Mouse (Mus musculus) right cerebral cortex, postnatal 4 days (tissue): ENCODE measurements at regions not wholly inside any gene's neighbourhood (a gene's known extent, or its start where the extent isn't known, plus 50 kb on each side); places are given as distances from the start of the nearest gene placed in this dataset.

ENCODE experiments used
- DNase-seq: peaks from one replicate; pipeline ENCODE4 v3.0.0-alpha.2; 2022

DNA sequence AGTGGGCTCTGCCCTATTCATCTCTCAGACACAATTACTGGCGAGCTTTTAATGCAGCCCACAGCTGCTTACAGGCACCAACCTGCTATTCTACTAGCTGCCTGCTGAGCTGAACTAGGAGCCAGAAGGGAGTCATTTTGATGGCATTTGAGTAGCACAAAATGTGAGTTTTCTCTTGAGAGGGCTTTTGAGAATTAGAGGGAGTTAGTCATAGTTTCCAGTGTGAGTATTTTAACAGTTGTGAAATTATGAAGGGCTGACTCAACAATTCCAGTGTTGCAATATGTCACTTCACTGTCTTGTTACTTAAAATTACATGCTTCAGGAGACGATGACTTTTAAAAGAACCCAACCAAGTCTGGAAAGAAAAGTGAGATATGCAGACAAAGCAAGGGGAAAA lies 54.4 kb upstream of the Ly86 start:
- DNase-seq = no peak

DNA sequence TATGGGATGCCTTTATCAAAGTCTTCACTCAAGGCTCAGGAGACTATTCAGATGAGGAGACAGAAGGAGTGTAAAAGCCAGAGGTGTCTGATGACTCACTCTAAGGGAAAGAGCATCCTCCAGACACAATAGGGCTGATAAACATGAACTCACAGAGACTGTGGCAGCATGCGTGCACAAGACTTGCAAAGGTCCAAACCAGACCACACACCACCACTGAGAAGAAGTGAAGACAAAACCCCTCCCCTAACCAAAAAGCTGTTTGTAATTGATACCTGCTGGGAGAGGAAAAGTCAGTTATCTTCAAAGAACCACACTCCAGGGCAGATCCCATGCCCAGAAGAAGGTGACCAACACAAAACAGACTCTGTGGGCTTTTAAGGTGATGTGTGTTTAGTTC lies 56.0 kb upstream of the Ly86 start:
- DNase-seq = no peak

DNA sequence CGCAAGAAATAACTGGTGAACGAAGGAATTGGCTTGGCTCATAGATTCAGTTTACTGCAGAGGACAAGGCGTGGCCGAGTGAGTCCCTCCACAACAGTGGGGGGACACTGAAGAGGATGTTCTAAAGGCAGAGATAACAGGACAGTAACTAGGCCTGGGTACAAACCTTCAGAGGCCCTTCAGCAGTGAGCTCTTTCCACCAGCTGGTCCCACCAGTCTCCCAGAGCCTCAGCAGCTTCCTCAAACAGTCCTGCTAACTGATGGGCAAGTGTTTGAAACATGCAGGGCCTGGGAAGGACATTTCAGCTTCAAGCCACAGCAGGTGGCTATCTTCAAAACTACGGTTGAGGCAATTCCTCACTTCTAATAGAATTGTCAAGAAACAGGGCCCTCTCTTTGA lies 62.5 kb upstream of the Ly86 start:
- DNase-seq = no peak

DNA sequence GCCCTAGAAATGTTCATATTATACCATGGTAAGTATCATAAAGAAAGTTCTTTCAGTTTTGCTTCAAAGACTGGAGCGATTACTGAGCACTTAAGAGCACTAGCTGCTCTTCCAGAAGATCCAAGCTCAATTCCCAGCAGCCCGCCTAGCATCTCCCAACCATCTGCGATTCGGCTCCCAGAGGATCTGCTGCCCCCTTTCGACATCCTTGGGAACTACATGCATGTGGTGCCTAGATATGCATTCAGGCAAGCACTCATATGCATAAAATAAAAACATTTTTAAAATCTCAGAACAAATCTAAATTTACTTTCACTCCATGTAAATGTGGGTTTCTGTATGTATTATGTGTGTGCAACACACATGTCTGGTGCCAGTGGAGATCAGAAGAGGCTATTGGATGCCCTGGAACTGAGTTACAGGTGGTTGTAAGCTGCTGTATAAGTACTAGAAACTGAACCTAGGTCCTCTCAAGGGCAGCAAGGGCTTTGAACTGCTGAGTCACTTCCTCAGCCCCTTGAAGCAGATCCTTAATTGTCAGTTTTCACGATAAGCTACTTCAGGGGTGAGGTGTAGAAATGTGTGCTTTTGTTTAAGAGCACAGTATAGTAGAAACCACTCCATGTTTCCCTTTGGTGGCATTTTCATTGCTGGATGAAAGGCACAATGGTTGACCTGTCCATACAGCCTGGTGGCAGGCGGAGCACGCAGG lies 65.8 kb upstream of the Ly86 start:
- DNase-seq = no peak

DNA sequence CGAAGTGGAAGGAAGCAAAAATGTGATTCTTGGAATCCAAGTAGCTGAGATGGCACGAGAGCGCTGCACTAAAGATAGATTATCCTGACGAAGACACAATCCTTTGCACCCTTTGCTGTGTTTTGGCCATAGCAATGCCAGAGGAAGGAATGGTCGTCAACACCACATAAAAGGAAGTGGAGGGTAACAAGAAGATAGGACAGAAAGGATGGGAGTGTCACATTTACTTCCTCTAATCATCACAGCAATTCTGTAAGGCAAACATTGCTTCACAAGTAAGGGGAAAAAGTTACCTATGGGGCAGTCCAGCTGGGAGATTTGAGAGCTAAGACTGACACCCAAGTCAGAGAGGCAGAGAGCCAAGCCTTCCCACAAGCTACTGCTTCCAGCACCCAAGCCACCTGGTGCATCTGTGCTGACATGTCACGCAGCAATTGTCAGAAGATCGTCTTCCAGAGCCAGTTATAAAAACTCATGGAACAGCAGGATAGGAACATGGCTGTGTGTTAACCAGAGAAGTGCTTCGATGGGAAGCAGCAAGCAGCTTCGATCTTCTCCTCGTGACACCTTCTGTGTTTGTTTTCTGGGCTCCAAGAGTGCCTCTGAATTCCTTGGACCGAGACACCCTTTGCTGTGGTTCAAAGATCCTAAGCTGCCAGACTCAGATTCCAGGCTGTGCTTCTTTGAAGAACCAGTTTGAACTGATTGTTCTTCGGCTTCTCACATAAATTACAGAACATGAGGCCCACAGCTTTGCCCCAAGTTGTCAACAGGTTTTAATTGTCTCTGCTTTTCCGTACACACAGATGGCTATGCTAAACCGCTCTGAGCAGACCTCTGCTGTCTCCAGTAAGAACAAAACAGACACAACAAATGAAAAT lies 95.2 kb upstream of the Ly86 start:
- DNase-seq = peak; percentile 4

DNA sequence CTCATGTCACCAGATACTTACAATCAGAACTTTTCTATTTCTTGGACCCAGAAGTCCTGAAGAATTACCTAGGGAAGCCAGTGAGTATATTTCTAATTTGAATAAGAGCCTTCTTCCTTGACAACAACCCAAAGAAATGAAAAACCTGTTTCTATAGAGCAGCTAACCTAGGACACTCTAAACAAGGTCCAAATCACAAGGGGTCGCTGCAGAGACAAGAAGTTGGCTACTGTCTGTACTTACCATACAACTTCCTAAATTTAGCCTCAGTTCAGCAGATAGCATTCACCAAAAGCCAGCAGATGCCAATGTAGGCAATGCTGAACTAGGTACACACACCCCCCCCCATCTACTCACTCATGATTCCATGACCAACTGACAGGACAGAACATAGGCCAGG lies 96.3 kb upstream of the Ly86 start:
- DNase-seq = no peak

DNA sequence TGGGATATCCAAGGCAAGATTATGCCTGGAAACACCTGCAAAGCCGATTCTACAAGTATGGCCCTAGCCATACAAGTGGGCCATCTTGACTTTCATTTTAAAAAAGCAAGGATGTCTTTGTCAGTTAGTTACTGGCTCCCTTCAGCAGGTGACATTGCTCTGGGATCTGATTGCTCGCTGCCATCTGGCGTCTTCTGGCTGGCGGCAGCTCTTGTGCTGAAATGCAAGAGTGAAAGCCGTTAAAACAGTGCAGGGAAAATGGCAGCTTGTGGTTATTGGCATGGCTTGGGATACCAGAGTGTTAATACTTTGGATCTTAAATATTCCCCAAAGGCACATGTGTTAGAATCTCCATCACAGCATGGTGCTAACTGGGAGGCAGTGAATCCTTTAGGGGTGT lies 105.0 kb upstream of the Ly86 start:
- DNase-seq = peak; percentile 5

DNA sequence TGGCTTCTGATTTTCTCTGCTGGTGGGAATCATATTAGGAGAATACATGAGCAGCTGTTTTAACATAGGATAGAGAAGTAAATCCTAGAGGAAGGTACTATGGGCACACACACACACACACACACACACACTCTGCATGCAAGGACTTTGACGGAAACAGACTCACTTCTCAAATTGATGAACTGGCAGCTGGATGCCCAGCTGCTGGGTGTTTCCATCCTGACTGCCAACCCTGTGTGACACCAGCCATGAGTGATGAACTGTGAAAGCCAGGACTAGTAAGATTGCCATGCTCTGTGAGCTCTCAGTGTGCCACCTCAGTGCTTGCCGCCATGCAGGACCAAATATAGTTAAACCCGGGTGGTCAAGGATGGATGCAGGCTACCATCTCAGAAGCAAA lies 107.7 kb upstream of the Ly86 start:
- DNase-seq = no peak

DNA sequence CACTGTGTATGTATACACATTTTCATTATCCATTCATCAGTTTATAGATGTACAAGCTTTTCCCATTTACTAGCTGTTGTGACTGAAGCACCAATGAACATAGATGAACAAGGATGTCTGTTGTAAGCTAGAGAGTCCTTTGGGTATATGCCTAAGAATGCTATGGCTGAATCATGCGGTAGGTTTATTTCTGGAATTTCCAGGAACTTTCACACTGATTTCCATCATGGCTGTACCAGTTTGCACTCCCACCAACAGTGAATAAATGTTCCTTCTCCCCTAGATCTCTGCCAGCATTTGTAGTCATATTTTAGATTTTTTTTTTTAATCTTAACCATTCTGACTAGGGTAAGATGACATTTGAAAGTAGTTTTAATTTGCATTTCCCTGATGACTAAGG lies 119.2 kb upstream of the Ly86 start:
- DNase-seq = no peak

DNA sequence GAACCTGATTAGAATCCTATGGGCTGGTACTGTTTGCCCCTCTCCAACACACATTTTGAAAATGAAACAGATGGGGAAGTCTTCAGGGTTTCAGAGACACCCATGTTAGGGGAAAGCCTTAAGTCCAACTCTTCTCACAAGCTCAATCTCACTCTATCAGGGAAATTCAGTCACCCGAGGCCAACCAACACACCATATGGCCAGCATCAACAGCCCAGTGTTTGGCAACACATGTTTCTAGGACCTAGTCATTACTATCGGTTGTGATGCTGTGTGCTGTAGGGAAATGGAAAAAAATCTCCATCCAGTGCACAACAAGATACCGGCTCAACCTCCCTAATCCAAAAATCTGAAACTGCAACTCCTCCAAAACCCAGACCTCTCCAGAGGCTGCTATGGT lies 124.6 kb upstream of the Ly86 start:
- DNase-seq = no peak

DNA sequence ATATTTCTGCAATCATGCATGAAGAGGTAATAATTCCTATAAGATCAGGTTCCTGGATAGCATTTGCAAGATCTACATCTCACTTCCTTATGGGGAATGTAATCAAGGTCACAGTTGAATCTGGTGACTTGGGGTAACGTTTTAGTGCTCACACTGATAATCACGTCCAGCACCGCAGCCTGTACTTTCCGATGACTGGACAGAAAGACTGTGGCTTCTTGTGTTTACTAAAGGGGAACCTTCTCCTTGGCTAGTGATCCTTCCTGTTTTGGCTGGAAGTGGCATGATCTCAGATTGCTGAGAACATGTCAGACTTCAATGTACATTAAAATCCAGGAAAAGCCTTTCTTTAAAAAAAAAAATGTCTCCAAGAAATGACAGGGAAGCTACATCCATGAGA lies 126.4 kb upstream of the Ly86 start:
- no peak for DNase-seq

DNA sequence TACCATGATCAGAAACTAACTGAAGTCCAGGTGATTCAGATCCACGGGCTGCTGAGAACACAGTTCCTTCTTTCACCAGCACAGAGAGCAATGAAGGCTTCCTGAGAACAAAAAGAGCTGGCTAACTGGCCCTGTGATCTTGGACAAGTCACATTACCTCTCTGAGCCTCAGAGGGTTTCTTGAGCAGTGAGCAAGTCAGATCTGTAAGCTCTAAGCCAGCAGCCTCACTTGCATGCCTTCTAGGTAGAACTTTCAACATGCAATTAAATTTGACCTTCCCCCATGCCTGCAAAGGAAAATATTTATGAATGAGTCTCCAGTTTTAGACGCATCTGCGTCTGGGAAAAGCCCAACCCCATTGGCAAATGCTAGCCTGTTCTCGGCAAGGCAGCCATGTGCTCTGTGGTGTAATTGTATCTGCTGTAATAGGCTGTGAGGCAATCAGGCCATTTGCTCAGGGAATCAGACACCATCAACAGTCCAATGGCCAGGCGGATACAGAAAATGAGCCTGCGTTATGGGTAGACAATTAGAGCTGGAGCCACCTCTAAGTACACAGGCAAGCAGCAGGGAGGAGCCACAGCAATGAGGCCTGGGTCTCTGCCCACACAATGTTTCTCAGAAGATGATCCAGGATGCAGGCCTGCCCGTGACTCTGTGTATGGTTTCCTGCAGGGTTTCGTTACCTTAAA lies 130.3 kb upstream of the Ly86 start:
- no peak for DNase-seq

DNA sequence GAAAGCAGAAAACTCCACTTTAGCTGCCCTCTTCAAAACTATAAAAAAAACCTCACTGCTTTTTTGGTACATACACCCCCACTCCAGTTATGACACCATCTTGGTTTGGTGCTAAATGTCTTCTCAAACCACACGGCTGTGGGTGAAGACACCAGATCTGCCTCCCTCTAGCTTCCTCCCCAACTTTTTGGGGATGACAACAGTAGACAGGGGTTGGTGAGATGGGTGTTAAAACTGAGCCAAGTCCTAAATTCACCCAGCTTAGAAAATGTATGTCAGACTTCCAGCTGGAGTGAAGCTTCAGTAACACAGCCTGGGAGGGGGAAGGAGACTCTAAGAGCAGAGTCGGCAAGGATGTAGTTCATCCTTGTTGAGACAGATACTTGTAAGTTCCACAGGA lies 147.1 kb upstream of the F13a1 start:
- DNase-seq = no peak

DNA sequence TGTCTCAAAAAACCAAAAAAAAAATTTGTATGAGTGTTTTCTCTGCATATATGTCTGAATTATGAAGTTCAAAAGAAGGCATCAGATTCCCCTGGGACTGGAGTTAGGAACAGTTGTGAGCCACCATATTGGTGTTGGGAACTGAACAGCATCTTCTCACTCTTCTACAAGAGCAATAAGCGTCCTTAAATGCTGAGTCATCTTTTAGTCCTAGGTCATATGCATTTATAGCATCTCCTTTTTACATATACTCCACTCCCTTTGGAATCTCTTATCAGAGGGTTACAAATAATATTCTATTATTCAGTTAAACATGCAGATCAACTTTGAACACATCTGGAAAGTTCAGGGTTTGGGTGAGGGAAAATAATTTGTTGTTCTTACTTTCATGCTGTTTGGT lies 145.8 kb upstream of the F13a1 start:
- DNase-seq = no peak

DNA sequence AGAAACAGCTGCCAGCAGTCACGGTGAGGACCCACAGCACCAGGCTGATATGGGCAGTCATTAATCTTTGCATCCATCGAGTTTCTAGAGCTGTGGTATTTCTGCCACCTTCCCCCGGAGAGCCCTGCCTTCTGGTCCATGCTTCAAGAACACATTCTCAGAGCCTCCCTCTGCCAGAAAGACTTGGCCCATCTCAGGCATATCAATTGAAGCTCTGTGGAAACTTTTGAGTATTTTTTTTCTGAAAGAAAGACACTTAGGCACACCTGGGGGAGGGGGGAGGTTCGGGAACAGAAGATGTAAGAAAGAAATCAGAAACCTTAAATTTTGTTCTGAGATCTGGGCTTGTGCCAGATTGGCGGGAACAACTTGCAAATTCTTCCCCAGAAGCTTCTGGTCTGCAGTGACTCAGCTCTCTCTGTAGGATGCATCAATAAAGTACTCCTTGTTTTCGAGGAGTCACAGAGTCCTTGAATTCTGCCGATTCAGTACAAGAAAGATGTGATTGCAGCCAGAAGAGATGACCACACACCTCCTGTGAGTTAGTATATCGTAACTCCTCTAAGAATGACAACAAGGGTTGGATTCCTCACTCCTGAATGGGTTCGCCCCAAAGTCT lies 131.2 kb upstream of the F13a1 start:
- DNase-seq = no peak

DNA sequence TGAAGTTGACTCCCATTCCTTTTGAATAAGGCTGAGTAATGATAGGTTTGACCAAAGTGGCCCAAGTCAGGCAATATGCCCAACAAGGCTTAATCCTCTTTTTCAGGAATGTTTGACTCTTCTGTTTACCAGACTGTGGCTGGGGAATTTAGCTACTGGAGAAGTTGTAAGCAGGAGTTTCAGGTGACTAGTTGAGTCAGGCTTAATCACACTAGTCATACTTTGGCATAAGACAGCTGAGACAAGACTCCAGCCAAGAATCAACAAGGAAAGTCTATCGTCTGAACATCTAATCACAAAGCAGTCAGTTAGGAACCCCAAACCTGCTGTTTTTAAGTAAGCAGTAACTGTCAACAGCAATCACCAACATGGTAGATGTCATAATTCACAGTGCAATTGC lies 126.5 kb upstream of the F13a1 start:
- DNase-seq = no peak

DNA sequence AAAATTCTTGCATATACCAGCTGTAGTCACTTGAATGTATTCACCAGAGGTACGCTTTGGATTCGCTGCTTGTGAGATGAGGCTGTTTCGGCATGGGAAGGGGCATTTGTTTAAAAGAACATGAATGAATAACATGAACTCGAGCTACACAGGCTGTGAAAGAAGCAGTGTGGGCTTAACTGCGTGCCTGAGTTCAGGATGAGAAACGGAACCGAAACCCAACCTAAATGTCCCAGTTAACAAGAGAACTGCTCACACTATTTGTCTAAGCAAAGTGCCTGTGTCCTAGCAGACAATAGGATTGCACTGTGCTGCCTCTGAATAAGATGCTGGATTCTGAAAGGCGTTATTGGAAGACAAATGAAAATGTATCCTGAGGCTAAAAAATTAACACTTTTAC lies 126.0 kb upstream of the F13a1 start:
- DNase-seq = no peak

DNA sequence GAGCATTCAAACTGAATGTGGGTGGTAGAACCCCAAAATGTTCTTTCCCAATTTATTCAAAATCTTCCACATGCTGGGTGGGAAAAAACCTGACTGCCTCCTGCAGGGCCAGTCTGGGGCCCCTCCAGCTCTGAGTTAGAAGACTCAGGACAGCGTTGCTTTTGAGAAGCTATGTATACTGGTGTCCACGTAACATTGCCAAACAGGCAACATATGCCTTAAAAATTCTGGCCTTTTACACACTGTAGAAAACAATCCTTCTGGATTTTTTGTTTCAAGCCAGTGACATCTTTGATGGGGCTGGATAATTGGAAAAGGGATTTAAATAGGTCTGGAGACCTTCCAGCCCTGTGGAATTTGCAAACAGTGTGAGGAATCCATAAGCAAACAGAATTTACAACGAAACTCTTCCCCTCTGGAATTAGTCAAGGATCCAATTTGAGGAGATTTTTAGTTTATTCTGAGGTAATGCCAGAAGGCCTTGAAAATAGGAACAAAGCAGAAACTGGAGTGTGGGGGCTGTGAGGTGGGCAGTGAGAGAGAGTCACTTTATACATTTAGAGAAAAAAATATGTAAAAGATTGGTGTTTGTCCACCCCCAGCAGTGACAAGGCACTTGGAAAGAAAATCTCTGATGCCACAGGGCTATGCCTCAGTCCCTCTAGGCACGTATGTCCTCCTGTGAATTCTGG lies 108.9 kb upstream of the F13a1 start:
- DNase-seq = no peak

DNA sequence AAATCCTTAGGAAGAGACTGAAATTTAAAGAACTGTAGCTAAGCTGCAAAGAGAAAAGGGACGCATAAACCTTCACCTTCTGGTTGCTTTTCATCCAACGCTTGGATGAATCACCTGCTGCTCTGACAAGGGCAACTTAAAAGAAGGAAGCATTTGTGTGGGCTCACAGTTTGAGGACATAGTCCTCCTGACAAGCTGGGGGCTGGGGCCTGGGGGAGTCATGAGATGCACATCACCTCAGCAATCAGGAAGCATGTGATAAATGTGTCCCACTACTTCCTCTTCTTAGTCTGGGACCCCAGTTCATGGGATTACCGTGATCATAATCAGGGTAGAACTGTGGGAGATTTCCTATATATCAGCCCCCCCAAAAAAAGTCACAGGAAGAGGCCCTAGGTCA lies 107.8 kb upstream of the F13a1 start:
- no peak for DNase-seq

DNA sequence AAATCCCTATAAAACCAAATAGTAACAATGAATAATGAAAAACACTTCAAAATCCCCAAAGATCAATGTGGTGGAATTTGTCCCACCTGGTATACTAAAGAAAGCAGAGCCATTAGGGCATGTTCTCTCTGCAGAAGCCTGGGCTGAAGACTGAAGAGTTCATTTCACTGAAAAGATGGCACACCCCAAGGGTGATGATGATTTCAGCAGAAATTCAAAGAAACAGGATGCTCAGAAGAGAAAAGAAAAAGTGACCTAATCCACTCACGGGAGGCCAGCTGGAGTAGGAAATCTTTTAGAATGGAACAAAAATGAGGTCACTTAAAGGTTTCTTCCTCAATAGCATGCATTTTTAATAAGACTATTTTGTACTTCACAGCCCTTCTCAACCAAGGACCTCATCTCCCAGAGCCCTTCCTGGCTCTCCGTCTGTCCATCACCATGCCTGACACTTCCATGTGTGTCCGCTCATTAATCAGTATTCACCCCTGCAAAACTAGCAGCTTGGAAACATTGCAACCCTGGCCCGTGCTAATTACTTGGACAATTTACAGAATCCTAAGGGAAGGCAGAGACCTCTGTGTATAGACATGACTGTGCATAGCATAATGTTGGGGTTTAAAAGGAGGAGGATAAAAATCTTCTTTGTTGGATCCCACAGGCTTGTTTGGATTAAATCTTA lies 101.9 kb upstream of the F13a1 start:
- DNase-seq = no peak

DNA sequence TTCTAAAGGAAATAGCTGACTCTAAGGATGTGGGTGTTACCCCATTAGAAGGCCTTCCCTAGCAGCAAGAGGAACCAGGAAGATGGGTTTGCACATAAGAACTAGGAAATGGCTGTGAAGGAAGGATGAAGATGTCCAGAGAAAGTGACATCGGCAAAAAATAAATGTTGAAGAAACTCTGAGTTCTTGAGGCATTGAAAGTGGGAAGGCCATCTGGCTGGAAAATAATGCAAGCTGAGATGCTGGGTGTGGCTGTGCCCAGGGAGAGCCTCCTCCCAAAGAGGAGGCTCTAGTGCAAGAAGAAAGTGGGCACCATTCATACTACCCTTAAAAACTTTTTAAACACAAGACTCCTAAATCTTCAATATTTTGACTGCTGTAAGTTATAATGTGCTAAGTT lies 99.9 kb upstream of the F13a1 start:
- DNase-seq = no peak

DNA sequence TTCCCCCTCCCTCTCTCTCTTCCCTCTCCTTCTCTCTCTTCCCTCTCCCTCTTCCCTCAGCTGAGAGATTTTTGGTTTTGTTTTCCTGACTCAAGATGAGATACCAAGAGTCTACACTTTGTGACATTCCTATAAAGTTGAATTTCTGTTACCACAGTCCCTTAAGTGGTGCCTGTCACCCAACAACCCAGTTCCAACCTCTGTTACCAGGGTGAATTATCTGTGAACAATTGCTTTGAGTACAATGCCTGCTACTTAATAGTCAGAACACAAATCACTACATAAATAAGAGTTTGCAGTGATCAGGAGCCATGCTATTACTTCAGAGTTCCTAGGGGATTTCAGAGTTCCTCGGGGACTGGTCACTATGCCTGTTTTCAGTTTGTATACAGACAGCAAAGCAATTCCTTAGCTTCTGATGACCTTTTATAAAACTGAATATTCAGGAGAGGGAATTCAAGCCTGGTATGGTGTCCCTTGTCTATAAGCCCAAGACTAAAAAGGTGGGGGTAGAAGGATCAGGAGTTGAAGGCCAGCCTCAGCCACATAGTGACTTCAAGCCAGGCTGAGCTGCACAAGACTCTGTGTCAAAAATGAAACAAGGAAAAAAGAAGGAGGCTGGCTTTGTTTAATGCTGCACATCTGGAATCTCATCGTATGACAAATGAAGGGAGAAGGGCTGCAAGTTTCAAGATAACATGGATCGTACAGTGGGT lies 99.2 kb upstream of the F13a1 start:
- no peak for DNase-seq
